Mouse (Mus musculus): ENCODE measurements at regions not wholly inside any gene's neighbourhood (a gene's known extent, or its start where the extent isn't known, plus 50 kb on each side); places are given as distances from the start of the nearest gene placed in this dataset.

DNA sequence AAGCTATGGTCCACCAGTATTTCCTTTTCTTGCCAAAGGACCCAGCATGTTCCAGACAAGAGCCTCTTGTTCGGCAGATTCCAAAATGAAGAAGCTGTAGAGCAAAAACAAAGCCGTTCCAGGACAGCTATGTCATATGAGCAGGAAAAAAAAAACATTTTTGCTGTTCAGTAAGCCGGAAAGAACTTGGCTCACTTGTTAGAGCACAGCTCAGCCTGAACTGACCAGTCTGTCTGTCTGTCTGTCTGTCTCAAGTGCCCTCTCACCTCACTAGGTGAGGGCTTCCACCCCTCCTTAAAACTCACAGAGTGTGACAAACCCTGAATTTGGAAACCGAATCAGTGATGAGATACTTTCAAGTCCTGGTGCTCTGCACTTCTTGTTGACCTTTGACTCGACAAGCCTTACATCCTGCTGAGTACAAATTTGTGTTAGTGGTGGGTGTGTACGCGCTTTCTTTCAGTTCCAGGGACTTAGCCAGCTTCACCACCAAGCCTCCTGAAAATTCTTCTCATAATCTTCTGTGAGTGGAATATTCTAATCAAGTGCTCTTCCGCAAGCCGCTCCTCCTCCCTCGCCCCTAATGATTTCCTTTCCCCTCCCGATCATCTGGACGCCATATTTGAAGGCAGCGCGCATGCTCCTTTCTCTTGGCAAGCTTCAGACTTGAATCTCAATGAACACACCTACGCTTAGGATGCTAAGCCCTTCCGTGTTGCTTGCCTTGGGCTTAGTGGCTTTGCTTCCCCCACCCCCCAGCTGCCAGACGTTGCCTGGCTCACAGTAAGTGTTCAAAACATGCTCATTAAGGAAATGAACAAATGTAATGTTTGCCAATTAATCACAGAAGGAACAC is 560.9 kb downstream of the Tox3 start:
- H3K4me3 ChIP-seq (replicated peaks) = no peak overlapping the region
- no peak overlapping the region for H3K4me2 ChIP-seq (replicated peaks)
- no peaks in the 10 kb centered on the region for H3K4me1 ChIP-seq (replicated peaks)
- no peaks in the 10 kb centered on the region for H3K9me3 ChIP-seq
- 68% methylated on average over 17 of the region's 17 CpGs for WGBS
- H3K9ac ChIP-seq = no peak overlapping the region
- H3K27me3 ChIP-seq (replicated peaks) = no peaks in the 10 kb centered on the region; the same call in 1 of the 2 replicates
- no peak overlapping the region for H3K27ac ChIP-seq
- no peak for ATAC-seq
- H3K36me3 ChIP-seq = no peaks in the 10 kb centered on the region

DNA sequence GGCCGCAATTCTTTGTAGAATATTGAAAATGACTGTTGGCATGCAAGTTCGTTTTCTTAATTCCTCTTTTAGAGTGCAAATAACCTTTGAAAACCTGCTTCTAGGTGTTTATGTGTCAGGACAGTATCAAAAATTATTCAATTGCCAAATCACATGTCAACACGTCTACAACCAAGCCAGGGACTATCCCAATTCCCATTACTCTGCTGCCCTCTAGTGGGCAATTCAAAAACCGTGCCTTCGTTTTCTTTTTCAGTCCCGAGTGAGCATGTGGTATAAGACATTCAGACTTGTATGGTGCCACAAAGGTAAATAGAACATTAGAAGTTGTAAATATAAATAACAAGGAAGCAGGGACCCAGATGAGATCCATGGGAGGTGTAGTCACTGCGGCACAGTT is 563.1 kb downstream of the Tox3 start:
- 13% methylated on average over 7 of the region's 7 CpGs for WGBS
- Histone ChIP-seq H3K27ac (no peak overlapping the region), H3K4me3 (replicated peaks) (no peak overlapping the region), H3K4me1 (replicated peaks) (no peaks in the 10 kb centered on the region), H3K36me3 (no peaks in the 10 kb centered on the region), H3K9ac (no peak overlapping the region), H3K9me3 (no peaks in the 10 kb centered on the region), H3K4me2 (replicated peaks) (no peak overlapping the region), H3K27me3 (replicated peaks) (no peaks in the 10 kb centered on the region; the same call in 1 of the 2 replicates)
- no peak for ATAC-seq

DNA sequence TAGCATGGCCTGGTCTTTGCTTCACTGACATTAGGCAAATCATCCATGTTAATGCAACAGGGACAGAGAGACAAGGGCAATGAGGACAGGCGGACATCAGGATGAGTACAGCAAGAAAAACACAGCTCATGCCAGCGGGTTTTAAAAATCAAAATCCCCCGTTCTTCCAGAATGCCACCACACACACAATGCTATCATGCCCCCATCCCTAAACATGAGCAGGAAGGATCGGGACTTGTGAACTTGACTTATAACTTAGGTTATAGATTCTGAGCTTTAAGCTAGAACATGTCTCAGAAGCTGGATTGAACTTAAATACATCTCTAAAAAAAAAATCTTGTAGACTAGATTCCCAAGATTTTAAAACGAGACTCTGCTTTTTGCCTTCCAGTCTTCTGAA is 564.8 kb downstream of the Tox3 start:
- Histone ChIP-seq H3K27ac (no peak overlapping the region), H3K9ac (no peak overlapping the region), H3K4me3 (replicated peaks) (no peak overlapping the region), H3K27me3 (replicated peaks) (no peaks in the 10 kb centered on the region; the same call in 1 of the 2 replicates), H3K36me3 (no peaks in the 10 kb centered on the region), H3K4me2 (replicated peaks) (no peak overlapping the region), H3K9me3 (no peaks in the 10 kb centered on the region), H3K4me1 (replicated peaks) (no peaks in the 10 kb centered on the region)
- ATAC-seq = no peak
- WGBS = 83% methylated on average over 5 of the region's 5 CpGs

DNA sequence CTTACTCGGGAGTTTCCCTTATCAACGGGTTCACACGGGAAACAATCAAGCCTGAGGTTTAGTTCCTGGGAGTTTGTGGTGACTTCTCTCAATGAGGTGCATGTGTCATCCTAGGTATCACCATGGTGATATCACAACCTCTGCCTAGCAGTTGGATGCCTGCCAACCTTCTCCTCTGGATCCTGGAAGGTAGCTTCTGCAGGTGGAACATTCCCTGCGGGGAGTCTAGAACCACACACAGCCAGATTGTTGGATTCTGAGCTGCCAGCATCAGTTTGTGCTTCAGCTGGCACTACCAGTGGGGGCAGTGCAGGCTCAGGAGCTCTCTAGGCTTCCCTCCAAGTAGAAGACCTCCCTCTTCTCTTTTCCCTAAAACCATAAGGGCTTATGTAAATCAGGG is 581.8 kb downstream of the Tox3 start:
- H3K27ac ChIP-seq = no peak overlapping the region
- no peak overlapping the region for H3K4me2 ChIP-seq (replicated peaks)
- no peak overlapping the region for H3K4me3 ChIP-seq (replicated peaks)
- ATAC-seq = peak; percentile 58; the same call in 1 of the 2 replicates
- H3K9ac ChIP-seq = no peak overlapping the region
- no peaks in the 10 kb centered on the region for H3K27me3 ChIP-seq (replicated peaks)
- 0 out of 2 replicates have a peak, but pooled peaks cover 4% of the 10 kb centered on the region for H3K4me1 ChIP-seq (replicated peaks)
- no peaks in the 10 kb centered on the region for H3K9me3 ChIP-seq
- 47% methylated on average over 4 of the region's 4 CpGs for WGBS
- H3K36me3 ChIP-seq = no peaks in the 10 kb centered on the region

DNA sequence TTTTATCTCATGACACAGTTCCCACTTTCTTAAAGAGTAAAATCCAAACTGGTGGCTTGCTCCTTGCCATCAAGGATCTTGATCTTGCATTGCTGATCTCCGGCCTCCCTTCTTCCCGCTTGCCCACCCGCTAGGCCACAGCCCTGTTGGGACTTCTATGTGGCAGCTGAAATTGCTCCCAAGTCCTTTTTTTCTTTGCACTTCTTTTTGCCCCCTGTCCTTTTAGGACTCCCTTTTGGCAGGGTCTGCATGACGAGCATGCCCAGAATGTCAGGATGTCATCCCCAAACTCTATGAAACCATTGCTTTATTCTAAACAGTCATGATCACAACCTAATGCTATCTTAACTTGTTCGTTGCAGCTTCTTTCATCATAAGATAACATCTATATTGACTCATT is 588.6 kb downstream of the Tox3 start:
- H3K4me1 ChIP-seq (replicated peaks) = no peaks in the 10 kb centered on the region
- no peak overlapping the region for H3K9ac ChIP-seq
- no peaks in the 10 kb centered on the region for H3K36me3 ChIP-seq
- no peaks in the 10 kb centered on the region for H3K9me3 ChIP-seq
- no peak overlapping the region for H3K4me3 ChIP-seq (replicated peaks)
- 86% methylated on average over 5 of the region's 5 CpGs for WGBS
- ATAC-seq = no peak
- no peak overlapping the region for H3K27ac ChIP-seq
- no peaks in the 10 kb centered on the region for H3K27me3 ChIP-seq (replicated peaks)
- no peak overlapping the region for H3K4me2 ChIP-seq (replicated peaks)

DNA sequence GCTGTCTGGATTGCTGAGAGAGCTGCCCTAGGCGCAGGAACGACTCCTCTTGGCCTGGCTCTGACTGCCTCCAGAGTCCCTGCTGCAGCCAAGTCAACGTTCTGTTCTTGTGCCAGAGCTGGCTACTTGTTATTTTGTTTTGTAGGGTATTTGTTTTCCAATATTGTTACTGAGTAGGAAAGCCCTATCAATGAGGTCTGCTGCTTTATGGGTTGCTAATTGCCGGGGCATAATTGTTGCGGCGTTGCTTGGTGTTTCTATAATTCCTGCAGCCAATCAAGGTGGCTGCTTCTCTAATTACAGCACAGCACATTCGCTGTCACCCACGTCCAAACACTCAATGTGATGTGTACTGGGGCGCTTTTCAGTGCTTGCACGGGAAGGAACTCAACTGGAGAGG is 589.4 kb downstream of the Tox3 start:
- Histone ChIP-seq H3K4me2 (replicated peaks) (no peak overlapping the region), H3K4me1 (replicated peaks) (no peaks in the 10 kb centered on the region), H3K9ac (no peak overlapping the region), H3K9me3 (no peaks in the 10 kb centered on the region), H3K27ac (no peak overlapping the region), H3K36me3 (no peaks in the 10 kb centered on the region), H3K4me3 (replicated peaks) (no peak overlapping the region), H3K27me3 (replicated peaks) (no peaks in the 10 kb centered on the region)
- 67% methylated on average over 10 of the region's 10 CpGs for WGBS
- no peak for ATAC-seq

DNA sequence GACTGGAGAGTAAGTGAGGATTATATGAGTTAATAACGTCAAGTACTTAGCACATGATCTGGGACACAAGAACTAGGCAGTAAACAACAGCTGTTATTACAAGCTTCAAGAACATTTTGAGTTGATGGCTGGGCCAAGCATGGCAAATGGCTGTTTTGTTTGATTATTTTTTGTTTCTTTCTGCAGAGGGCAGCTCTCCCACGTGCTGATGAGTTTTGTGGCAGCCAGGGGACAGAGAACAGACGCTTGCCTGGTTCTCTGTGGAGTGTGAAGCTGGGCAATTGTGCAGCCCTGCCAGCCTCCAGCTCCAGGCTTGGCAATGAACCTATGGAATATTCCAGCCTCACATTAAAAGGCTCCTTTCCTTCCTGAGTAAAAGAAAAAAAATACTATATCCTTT is 592.2 kb downstream of the Tox3 start:
- Histone ChIP-seq H3K4me1 (replicated peaks) (no peaks in the 10 kb centered on the region), H3K27ac (no peak overlapping the region), H3K4me2 (replicated peaks) (no peak overlapping the region), H3K27me3 (replicated peaks) (no peaks in the 10 kb centered on the region), H3K9me3 (no peaks in the 10 kb centered on the region), H3K36me3 (no peaks in the 10 kb centered on the region), H3K4me3 (replicated peaks) (no peak overlapping the region), H3K9ac (no peak overlapping the region)
- WGBS = 48% methylated on average over 3 of the region's 3 CpGs
- ATAC-seq = no peak

DNA sequence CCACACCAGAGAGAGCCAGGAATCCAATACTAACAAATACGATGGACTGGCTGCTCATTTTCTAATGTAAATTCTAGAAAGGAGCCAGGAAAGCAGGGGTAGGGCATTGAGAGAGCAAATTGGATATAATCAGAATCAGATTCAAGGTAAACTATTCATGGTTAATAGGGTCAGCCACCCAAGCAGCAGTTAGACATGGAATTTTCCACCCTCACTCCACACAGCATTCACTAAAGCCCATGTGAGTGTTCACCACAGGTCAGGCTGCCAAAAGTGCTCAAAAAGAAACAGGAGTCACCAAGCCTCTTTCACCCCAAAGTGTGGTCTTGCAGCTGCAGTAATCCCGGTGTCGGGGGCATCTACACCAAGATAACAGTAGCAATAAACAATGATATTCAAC is 596.9 kb downstream of the Tox3 start:
- Histone ChIP-seq H3K27ac (no peak overlapping the region), H3K9ac (no peak overlapping the region), H3K4me2 (replicated peaks) (no peak overlapping the region), H3K4me1 (replicated peaks) (no peaks in the 10 kb centered on the region), H3K27me3 (replicated peaks) (no peaks in the 10 kb centered on the region), H3K4me3 (replicated peaks) (no peak overlapping the region), H3K36me3 (no peaks in the 10 kb centered on the region), H3K9me3 (no peaks in the 10 kb centered on the region)
- 74% methylated on average over 3 of the region's 3 CpGs for WGBS
- no peak for ATAC-seq

DNA sequence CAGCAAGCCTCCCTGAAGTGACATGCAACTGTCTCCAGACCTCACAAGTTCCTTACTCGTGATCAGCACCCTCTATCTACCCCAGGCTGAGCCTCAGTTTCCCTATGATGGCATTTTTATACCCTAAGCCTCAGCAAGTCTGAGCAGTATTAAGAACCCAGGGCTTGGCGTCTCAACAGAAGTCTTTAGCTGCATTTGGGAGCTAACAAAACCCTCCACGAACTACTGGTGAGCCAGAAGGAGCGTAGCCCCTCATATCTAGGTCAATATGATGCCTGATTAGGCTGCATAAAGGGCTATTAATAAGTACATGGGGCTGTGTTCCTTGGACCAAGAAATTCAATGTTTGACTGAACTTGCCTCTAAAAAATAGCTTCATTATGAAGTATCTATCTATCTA is 600.4 kb downstream of the Tox3 start:
- Histone ChIP-seq H3K9ac (no peak overlapping the region), H3K27ac (no peak overlapping the region), H3K36me3 (no peaks in the 10 kb centered on the region), H3K4me3 (replicated peaks) (no peak overlapping the region), H3K9me3 (no peaks in the 10 kb centered on the region), H3K4me1 (replicated peaks) (no peaks in the 10 kb centered on the region), H3K27me3 (replicated peaks) (no peaks in the 10 kb centered on the region), H3K4me2 (replicated peaks) (no peak overlapping the region)
- no peak for ATAC-seq
- WGBS = 81% methylated on average over 4 of the region's 4 CpGs

DNA sequence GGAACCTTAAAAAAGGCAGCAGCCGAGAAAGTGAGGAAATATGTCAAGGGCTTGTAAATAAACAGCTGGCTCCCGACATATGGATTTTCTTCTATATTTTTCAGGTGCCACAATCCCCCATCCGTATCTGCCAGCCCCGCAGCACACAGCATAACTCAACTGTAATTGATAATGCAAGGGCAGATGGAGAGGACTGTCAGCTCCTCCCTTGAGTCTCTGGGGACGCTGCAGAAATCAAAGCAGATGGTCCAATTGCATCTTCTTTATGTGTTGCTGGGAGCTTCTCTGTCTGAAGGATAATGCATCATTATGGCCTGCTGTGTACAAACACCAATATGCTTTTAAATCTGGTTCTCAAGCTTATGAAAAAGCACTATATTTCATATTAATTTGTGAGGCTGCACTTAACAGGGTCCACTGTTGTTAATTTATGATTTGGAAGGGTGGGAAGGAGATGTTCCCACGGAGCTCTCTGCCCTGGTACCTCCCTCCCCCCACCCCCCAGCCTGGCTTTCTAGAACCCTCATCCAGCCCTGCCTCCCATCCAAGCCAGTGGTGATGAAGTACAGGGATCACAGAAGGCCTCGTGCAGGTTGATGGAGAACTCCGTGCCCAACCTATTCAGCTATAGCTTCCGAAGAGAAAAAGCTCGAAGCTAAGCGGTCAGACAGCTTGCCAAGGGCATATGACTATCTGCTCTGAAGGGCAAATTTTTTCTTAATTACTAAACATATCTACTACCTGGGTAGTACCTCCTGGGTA is 603.7 kb downstream of the Tox3 start:
- no peak overlapping the region for H3K4me2 ChIP-seq (replicated peaks)
- H3K4me1 ChIP-seq (replicated peaks) = no peaks in the 10 kb centered on the region
- no peaks in the 10 kb centered on the region for H3K27me3 ChIP-seq (replicated peaks)
- 56% methylated on average over 11 of the region's 11 CpGs for WGBS
- H3K9ac ChIP-seq = no peak overlapping the region
- H3K27ac ChIP-seq = no peak overlapping the region
- H3K4me3 ChIP-seq (replicated peaks) = no peak overlapping the region
- H3K36me3 ChIP-seq = no peaks in the 10 kb centered on the region
- no peaks in the 10 kb centered on the region for H3K9me3 ChIP-seq
- no peak for ATAC-seq

DNA sequence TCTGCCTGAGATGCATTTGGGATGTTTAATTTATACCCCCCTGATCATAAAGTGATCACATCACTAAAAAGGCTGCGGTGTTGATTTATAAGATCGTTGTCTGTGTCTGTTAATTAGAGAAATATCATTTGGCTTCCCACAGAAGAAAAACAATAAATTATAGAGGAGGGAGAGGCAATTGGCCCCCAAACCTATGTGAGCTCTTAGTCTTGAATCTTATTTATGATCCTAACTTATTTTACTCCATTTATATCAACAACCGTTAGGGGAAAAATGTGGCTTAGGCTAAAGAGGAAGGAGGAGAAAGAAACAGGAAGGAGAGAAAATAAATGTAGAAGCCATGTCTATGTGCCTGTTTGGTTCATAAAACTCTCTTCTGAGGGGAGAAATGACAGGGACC is 609.5 kb downstream of the Tox3 start:
- H3K9ac ChIP-seq = no peak overlapping the region
- H3K27me3 ChIP-seq (replicated peaks) = no peaks in the 10 kb centered on the region
- WGBS = 73% methylated on average over 3 of the region's 3 CpGs
- H3K9me3 ChIP-seq = no peaks in the 10 kb centered on the region
- H3K4me1 ChIP-seq (replicated peaks) = no peaks in the 10 kb centered on the region
- no peaks in the 10 kb centered on the region for H3K36me3 ChIP-seq
- H3K4me3 ChIP-seq (replicated peaks) = no peak overlapping the region
- ATAC-seq = no peak
- no peak overlapping the region for H3K4me2 ChIP-seq (replicated peaks)
- H3K27ac ChIP-seq = no peak overlapping the region

DNA sequence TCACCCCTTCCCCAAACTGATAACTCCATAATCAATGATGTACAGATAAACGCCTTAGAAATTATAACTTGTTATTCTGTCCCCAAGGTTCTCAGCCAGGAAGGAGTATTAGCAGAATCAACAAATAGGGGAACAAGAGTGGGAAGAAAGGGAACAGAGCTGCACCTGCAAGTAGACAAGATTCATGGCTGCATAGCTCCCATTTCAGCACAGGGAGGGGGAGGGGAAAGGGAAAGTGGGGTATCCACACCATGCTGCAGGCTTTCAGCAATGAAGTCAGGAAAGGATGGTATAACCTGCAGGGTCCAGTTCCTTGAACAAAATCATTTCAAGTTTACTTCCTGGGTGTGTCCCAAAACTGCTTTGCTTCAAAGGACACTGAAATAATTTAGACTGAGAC is 610.5 kb downstream of the Tox3 start:
- Histone ChIP-seq H3K27me3 (replicated peaks) (no peaks in the 10 kb centered on the region), H3K4me3 (replicated peaks) (no peak overlapping the region), H3K9me3 (no peaks in the 10 kb centered on the region), H3K36me3 (no peaks in the 10 kb centered on the region), H3K4me2 (replicated peaks) (no peak overlapping the region), H3K9ac (no peak overlapping the region), H3K4me1 (replicated peaks) (no peaks in the 10 kb centered on the region), H3K27ac (no peak overlapping the region)
- WGBS = 82% methylated on average over 1 of the region's 1 CpGs
- ATAC-seq = no peak

DNA sequence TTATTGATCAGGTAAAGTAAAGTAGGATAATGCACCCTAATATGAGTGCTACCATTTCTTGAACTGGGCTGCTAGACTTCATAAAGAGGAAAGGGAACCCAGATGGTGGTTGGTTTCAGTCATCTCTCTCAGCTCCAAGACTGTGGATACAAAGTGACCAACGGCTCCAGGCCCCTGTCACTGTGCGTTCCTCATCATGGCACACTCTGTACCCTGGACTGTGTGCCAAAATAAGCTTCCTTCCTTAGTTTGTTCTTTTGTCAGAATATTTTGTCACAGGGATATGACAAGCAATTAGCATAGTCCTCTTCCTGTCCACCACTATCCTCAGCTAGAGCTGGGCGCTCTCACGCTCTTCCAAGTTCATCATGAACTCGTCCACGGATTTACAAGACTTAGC is 620.9 kb downstream of the Tox3 start:
- H3K4me1 ChIP-seq (replicated peaks) = no peaks in the 10 kb centered on the region
- 93% methylated on average over 6 of the region's 6 CpGs for WGBS
- ATAC-seq = no peak
- H3K27ac ChIP-seq = no peak overlapping the region
- H3K27me3 ChIP-seq (replicated peaks) = no peaks in the 10 kb centered on the region
- H3K4me3 ChIP-seq (replicated peaks) = no peak overlapping the region
- H3K36me3 ChIP-seq = no peaks in the 10 kb centered on the region
- H3K9ac ChIP-seq = no peak overlapping the region
- H3K4me2 ChIP-seq (replicated peaks) = no peak overlapping the region
- no peaks in the 10 kb centered on the region for H3K9me3 ChIP-seq

Data from intestine, embryonic 15.5 days (tissue).